Comparison of ENCODE assay signal across 11 mouse cellular contexts in genomic region chr2:40332294-40332874, GRCm38 (mm10).
DNase-seq lines count a peak whose midpoint lies in the region; ATAC-seq lines count a peak whose summit lies in the region.
"Had no signal": no experiment of that assay in that cellular context is flagged by ENCODE, and none has a peak within 500 bp of the region (broad histone marks: within the 10 kb centered on the region; RNA-seq: fewer than 3 reads in every experiment).

No protein-coding gene starts in this region.

- H3K9me3 ChIP-seq in embryonic facial prominence, embryonic 11.5 days (replicated peaks; ENCODE audit: control insufficient read depth, low read length) = no peaks in the 10 kb centered on the region
- no peaks in the 10 kb centered on the region for H3K9me3 ChIP-seq in embryonic facial prominence, embryonic 10.5 days
- H3K9me3 ChIP-seq in forebrain, embryonic 11.5 days (ENCODE audit: control insufficient read depth, low read length) = no peaks in the 10 kb centered on the region

- no peak overlapping the region for H3K4me3 ChIP-seq in embryonic facial prominence, embryonic 11.5 days (ENCODE audit: low read depth, low read length)
- no peak overlapping the region for H3K4me3 ChIP-seq in embryonic facial prominence, embryonic 10.5 days
- H3K4me3 ChIP-seq in forebrain, embryonic 11.5 days (ENCODE audit: low read depth, low read length) = no peak overlapping the region

- 0 out of 2 replicates have a peak, but pooled peaks have one; percentile 39 for ATAC-seq in embryonic facial prominence, embryonic 11.5 days (replicated peaks; ENCODE audit: insufficient number of reproducible peaks, low FRiP score, low TSS enrichment, low read depth)
- ATAC-seq in forebrain, embryonic 11.5 days (replicated peaks; ENCODE audit: low FRiP score) = peak; percentile 87

- DNase-seq in embryonic facial prominence, embryonic 11.5 days (ENCODE audit: low spot score) = peak; percentile 2
- no peak for DNase-seq in embryonic facial prominence, embryonic 10.5 days (ENCODE audit: low spot score)
- peak; percentile 67 for DNase-seq in ES-CJ7 (ENCODE audit: low read depth, low spot score)
- peak; percentile 50 for DNase-seq in forebrain, embryonic 11.5 days (ENCODE audit: low spot score)
- peak; percentile 2 for DNase-seq in mesoderm, embryonic 11.5 days (ENCODE audit: low read depth, low spot score)
- DNase-seq in ovary, postnatal 10 days (ENCODE audit: low spot score) = no peak
- DNase-seq in spleen, adult 12 weeks (ENCODE audit: low spot score) = no peak
- no peak for DNase-seq in gastrocnemius, postnatal 25 days
- DNase-seq: cerebellum, postnatal 36 days; right cerebral cortex, adult 18-20 months; thymus, postnatal 4 days had no signal

- H3K27ac ChIP-seq in embryonic facial prominence, embryonic 11.5 days (replicated peaks; ENCODE audit: low read depth, low read length) = no peak overlapping the region
- no peak overlapping the region for H3K27ac ChIP-seq in embryonic facial prominence, embryonic 10.5 days (replicated peaks)
- 0 out of 2 replicates have a peak overlapping the region, but pooled peaks have one; percentile 53 for H3K27ac ChIP-seq in forebrain, embryonic 11.5 days (ENCODE audit: low read depth, low read length)

- H3K4me1 ChIP-seq in embryonic facial prominence, embryonic 11.5 days (ENCODE audit: control insufficient read depth, insufficient read depth, low read length) = no peaks in the 10 kb centered on the region
- H3K4me1 ChIP-seq in embryonic facial prominence, embryonic 10.5 days = no peaks in the 10 kb centered on the region
- 0 out of 2 replicates have a peak, but pooled peaks cover 2% of the 10 kb centered on the region for H3K4me1 ChIP-seq in forebrain, embryonic 11.5 days (replicated peaks; ENCODE audit: control insufficient read depth, insufficient read depth, low read length)

- no peaks in the 10 kb centered on the region for H3K27me3 ChIP-seq in embryonic facial prominence, embryonic 11.5 days (ENCODE audit: control insufficient read depth, insufficient read depth, low read length)
- H3K27me3 ChIP-seq in embryonic facial prominence, embryonic 10.5 days (replicated peaks; ENCODE audit: low read depth, poor library complexity, severe bottlenecking) = no peaks in the 10 kb centered on the region
- no peaks in the 10 kb centered on the region for H3K27me3 ChIP-seq in forebrain, embryonic 11.5 days (ENCODE audit: control insufficient read depth, insufficient read depth, low read length)

- no peak overlapping the region for H3K4me2 ChIP-seq in embryonic facial prominence, embryonic 11.5 days (ENCODE audit: low read depth, low read length)
- H3K4me2 ChIP-seq in forebrain, embryonic 11.5 days (ENCODE audit: low read depth, low read length, severe bottlenecking) = no peak overlapping the region

- H3K9ac ChIP-seq in embryonic facial prominence, embryonic 11.5 days (replicated peaks; ENCODE audit: low read length) = no peak overlapping the region
- no peak overlapping the region for H3K9ac ChIP-seq in forebrain, embryonic 11.5 days (ENCODE audit: low read length)

- H3K36me3 ChIP-seq in embryonic facial prominence, embryonic 11.5 days (replicated peaks; ENCODE audit: control insufficient read depth, insufficient read depth, low read depth, low read length) = no peaks in the 10 kb centered on the region
- no peaks in the 10 kb centered on the region for H3K36me3 ChIP-seq in embryonic facial prominence, embryonic 10.5 days (replicated peaks)
- no peaks in the 10 kb centered on the region for H3K36me3 ChIP-seq in forebrain, embryonic 11.5 days (ENCODE audit: control insufficient read depth, insufficient read depth, low read length)

Comparison
In these comparisons a context has a peak if more than half of its experiments do, and no peak if none do; other contexts are left out.
1. DNase-seq: peak in embryonic facial prominence, embryonic 11.5 days (single experiment), ES-CJ7 (single experiment), forebrain, embryonic 11.5 days (single experiment) and mesoderm, embryonic 11.5 days (single experiment); none in embryonic facial prominence, embryonic 10.5 days (single experiment), ovary, postnatal 10 days (single experiment), spleen, adult 12 weeks (single experiment) and gastrocnemius, postnatal 25 days (single experiment).